Mouse (Mus musculus) gastrocnemius, postnatal 36 days (tissue): ENCODE results near the gene Ptpru. TPM values are rescaled to one million over a fixed set of nuclear protein-coding genes. Genes with fewer than 3 reads are reported as not detected.

Experiments used
- DNase-seq, 2 experiments: peaks; one replicate each; pipeline ENCODE4 v3.0.0; 2022
- intact Hi-C: fragments of 180-260 bp; cut with DNase I; formaldehyde crosslinking; loops from one replicate; pipeline ENCODE4 v1.15.1; 2025
- total RNA-seq, 2 experiments: library from RNA; stranded (reverse); gene quantifications; 2 replicates each; pipeline ENCODE4 v1.2.3; 2021

Ptpru gene
- total RNA-seq, 2 experiments from 2014 or later = 0.56 to 1.9 TPM

GRCm38 (mm10) chr4:131797483-131797882 lies 40.6 kb downstream of the Ptpru start:
- no peak for DNase-seq
- intact Hi-C loops = no loop called here

- intact Hi-C loops = no loop called here
Measured at GRCm38 (mm10) chr4:131796312-131797080, 41.6 kb downstream of the Ptpru start.

DNA sequence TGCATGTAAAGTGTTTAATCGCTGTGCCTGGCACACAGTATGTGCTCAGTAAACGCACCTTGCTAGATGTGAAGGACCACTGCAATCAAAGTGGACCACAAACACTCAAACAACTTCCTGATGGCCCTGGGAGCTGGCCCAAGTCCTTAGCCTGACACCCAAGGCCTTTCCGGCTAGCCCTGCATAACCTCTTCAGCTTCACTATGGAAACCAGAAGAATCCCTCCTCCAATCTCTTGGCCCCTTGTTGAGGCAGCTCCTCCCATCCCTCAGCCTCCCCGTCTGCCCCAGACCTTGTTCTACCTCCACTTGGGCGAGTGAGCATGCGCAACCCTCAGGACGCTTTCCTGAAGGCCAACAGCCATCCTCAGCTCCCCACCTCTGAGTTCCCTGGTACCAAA lies 51.3 kb downstream of the Ptpru start:
- no peak for DNase-seq
- intact Hi-C loops = no loop called here

More at GRCm38 (mm10) chr4:131796312-131797080, 41.6 kb downstream of the Ptpru start:
- no peak for DNase-seq

DNA sequence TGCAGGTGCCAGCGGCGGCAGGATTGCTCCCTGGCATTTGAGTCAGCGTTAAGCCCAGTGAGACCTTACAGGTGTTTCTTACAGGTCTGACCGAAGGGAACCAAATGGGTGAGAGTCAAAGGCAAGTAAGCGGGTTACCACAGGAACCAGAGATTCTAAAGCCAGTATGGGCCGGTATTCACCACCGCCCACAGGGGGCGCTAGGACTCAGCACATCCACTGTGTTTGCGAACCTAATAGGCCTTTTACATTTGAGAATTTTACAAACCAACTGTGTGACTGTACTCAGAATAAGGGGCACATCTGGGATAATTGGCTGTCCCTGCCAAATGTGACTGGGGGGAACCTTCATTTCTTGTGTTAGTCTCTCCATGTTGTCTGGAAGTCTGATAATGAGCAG lies 54.1 kb downstream of the Ptpru start:
- peak in 1 of 2 experiments; percentile 22 for DNase-seq
- intact Hi-C loops = loop anchor here (5.0 kb wide), 1 partner anchor 53 kb away; the partner anchor contains the start of gene Ptpru

GRCm38 (mm10) chr4:131781023-131781422 lies 57.1 kb downstream of the Ptpru start:
- intact Hi-C loops = loop anchor here (5.0 kb wide), 1 partner anchor 56 kb away; the partner anchor contains the start of gene Ptpru
- no peak for DNase-seq

GRCm38 (mm10) chr4:131778616-131779275 lies 59.3 kb downstream of the Ptpru start:
- DNase-seq = no peak
- intact Hi-C loops = no loop called here

GRCm38 (mm10) chr4:131771384-131771783 lies 66.7 kb downstream of the Ptpru start:
- DNase-seq = no peak
- intact Hi-C loops = no loop called here

GRCm38 (mm10) chr4:131763911-131764310 lies 74.2 kb downstream of the Ptpru start:
- intact Hi-C loops = no loop called here

GRCm38 (mm10) chr4:131763479-131763878 lies 74.6 kb downstream of the Ptpru start:
- no peak for DNase-seq
- intact Hi-C loops = no loop called here

More at GRCm38 (mm10) chr4:131763911-131764310, 74.2 kb downstream of the Ptpru start:
- no peak for DNase-seq

DNA sequence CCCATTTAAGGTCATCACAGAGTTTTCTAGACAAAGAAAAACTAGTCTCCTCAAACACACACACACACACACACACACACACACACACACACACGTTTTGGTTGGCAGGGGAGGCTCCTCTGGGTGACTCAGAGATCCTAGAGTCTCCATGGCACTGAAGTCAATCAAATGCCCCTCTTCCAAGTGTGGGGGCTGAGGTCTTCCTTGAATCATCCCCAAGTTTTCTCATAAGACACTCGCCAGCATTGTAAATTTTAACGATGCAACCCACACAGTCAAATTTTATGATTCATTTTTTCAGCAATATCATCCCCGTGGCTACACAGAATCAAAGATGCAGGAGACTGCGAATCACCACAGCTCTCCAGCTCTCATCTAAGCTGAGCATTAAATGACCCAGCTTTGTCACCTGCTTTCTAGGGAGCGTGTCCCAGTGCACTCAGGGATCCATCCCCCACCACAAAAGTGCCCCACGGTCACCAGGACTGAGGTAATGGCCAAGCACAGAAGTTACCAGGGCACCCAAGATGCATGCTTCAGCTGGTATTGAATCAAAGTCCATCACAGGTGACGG lies 75.8 kb downstream of the Ptpru start:
- DNase-seq = no peak
- intact Hi-C loops = no loop called here

DNA sequence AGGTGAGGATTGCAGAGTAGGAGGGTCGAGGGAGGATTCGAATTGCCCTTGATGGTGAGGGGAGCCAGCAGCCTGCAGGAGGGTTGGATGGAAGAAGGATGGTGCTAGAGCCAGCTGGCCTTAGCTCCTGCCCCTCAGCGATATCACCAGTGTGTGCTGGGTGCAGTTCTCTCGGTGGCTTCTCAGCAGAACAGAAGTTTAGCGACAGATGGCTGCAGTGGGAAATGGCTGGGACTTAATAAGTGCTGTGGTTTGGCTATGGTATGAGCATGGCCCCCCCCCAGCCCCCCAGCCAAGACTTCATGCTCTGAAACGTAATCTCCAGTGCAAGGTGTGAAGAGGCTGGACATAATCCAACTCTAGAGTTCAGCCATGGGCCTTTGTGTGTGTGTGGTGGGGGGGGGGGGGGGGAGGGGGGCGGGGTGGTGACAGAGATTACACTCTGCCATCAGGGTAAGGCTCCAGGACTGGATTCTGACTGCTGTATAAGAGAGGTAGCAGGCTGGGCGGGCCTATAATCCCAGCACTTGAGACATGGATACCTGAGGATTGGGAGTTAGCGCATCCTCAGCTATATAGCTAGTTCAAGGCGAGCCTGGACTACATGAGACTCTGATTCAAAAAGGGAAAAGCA lies 85.8 kb downstream of the Ptpru start:
- intact Hi-C loops = no loop called here

GRCm38 (mm10) chr4:131751561-131751960 lies 86.5 kb downstream of the Ptpru start:
- intact Hi-C loops = no loop called here
- no peak for DNase-seq

More for the DNA sequence above, 85.8 kb downstream of the Ptpru start:
- no peak for DNase-seq

GRCm38 (mm10) chr4:131749802-131750201 lies 88.3 kb downstream of the Ptpru start:
- intact Hi-C loops = no loop called here
- DNase-seq = no peak

DNA sequence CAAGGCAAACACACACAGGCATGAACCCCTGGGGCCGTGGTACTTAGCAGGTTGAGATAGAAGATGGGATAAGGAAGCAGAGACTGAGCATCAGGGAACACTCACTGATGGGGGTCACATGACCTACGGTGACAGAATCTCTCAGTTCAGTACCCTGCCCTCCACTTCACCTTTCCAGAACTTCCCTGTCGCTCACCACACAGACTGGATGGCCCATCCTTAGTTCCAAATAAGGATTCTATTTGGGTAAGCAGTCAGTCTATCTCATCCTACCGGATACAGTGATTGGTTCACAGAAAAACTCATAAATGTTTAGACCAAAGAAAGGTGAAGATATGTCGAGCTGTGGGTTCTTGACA lies 93.4 kb downstream of the Ptpru start:
- intact Hi-C loops = no loop called here
- DNase-seq = no peak

DNA sequence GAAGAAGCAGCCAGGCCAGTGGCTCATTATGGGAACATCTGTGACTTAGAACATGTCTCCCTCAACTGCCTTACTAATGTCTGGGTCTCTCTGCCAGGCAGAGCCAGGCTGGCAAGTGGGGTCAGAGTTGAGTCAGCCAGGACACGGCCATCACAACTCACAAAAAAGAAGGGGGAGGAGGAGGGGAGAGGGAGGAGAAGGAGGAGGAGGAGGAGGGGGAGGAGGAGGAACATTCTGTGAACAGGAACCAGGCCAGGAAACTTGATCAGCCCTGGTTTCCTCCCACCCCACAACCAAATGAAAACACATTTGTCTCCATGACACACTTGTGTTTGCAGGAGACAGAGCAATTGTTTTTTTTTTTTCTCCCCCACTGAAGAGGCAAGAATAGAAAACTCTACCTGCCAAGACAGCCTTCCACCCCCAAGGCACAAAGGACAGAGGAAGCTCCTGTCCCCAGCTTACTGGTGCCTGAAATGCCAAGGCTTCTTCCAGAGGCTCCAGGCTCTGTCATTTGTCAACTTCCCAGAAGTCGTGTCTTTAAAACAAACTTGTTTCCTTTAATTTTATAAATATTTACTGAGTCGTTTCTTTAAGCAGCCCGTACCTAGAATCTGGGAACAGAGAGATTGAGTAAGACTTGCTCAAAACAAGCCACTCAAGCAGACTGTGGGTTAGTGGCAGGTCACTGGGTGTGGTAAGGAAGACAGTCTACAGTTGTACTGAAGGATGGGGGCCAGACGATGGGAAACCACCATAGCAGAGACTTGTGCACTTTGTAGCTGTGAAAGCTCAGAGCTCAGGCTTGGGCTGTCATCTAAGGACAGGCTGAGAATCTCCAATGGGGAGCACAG lies 94.0 kb downstream of the Ptpru start:
- DNase-seq = peak; percentile 8 to 19
- intact Hi-C loops = no loop called here

DNA sequence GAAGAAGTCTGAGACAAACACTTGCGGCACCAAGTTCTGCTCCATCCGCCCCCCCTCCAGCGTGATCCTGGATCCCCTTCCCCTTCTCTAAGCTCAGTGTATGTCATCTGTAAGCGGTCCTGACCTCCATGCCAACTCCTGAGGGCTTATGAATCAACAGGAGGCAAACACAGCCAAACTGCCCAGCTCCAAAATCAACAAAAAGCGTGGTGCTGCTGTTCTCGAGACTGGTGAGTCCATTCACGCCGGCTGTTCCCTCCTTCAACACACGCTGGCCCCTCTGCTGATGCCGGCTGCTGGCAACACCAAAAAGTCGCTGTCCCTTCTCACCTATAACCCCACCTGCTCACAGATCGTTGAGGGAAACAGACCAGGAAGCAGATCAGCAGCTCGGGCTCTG lies 95.1 kb downstream of the Ptpru start:
- intact Hi-C loops = no loop called here
- no peak for DNase-seq

GRCm38 (mm10) chr4:131740621-131741020 lies 97.5 kb downstream of the Ptpru start:
- intact Hi-C loops = no loop called here

GRCm38 (mm10) chr4:131728628-131729027 lies 109.5 kb downstream of the Ptpru start:
- no peak for DNase-seq

More at GRCm38 (mm10) chr4:131740621-131741020, 97.5 kb downstream of the Ptpru start:
- DNase-seq = no peak

GRCm38 (mm10) chr4:131723415-131724080 lies 114.5 kb downstream of the Ptpru start:
- DNase-seq = peak; percentile 29 to 34
- intact Hi-C loops = loop anchor here (2.0 kb wide), 1 partner anchor 113 kb away; no protein-coding TSS in a partner anchor

More at GRCm38 (mm10) chr4:131728628-131729027, 109.5 kb downstream of the Ptpru start:
- intact Hi-C loops = no loop called here
